Mouse (Mus musculus) cerebellum, adult 2 months (tissue): ENCODE measurements around the gene Zfp335.
"Not testable (repeated sequence)": the region's sequence is repeated elsewhere in the genome, so short reads cannot be mapped to it uniquely, and the experiment has no call there.

Experiments
- CTCF ChIP-seq: fragments of 200-500 bp; IDR thresholded peaks from 2 replicates; pipeline ENCODE4 v1.5.1; 2011; ENCODE audit warnings: low read depth, mild to moderate bottlenecking, control low read depth, low read length, moderate library complexity, borderline replicate concordance; ENCODE audit not compliant: insufficient read depth
- POLR2A ChIP-seq: fragments of 200-500 bp; IDR thresholded peaks from 2 replicates; pipeline ENCODE4 v1.6.1; 2011; ENCODE audit warnings: low read length, control low read depth, borderline replicate concordance; ENCODE audit not compliant: insufficient read depth

DNA sequence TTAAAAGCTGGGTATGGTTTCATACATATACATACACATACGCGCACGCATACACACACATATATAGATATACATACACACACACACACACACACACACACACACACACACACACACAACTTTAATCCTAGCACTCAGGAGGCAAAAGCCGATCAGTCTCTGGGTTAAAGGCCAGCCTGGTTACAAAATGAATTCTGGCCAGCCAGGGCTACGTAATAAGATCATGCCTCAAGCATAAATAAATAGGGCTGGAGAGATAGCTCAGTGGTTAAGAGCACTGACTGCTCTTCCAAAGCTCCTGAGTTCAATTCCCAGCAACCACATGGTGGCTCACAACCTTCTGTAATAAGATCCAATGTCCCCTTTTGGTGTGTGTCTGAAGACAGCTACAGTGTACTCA lies 56.0 kb downstream of the Zfp335 start:
- TF ChIP-seq CTCF, POLR2A: not testable (repeated sequence)
